Mouse (Mus musculus) forebrain, embryonic 11.5 days (tissue): Measurements from ENCODE around the gene Eml5. TPM values are rescaled to one million over a fixed set of nuclear protein-coding genes. Genes with fewer than 3 reads are reported as not detected.

ENCODE experiments used
- ATAC-seq: fragments of 200-750 bp; cut with Nextera tagmentation; replicated peaks from 2 replicates; pipeline ENCODE4 v1.8.0; 2017; ENCODE audit warnings: moderate TSS enrichment; ENCODE audit not compliant: low FRiP score
- DNase-seq: peaks from one replicate; pipeline ENCODE4 v3.0.0-alpha.2; 2017; ENCODE audit warnings: low spot score
- H3K27ac ChIP-seq: fragments of 300-500 bp; sonication (generic); 2 replicates; pipeline ENCODE4 v1.5.1; 2014; ENCODE audit warnings: low read depth, low read length
- H3K27me3 ChIP-seq: fragments of 300-500 bp; sonication (generic); 2 replicates; pipeline ENCODE4 v1.6.1; 2014; ENCODE audit warnings: mild to moderate bottlenecking, low read length, mixed read lengths; ENCODE audit not compliant: control insufficient read depth, insufficient read depth
- H3K36me3 ChIP-seq: fragments of 300-500 bp; sonication (generic); 2 replicates; pipeline ENCODE4 v1.6.1; 2014; ENCODE audit warnings: mild to moderate bottlenecking, low read length, moderate library complexity, mixed read lengths; ENCODE audit not compliant: control insufficient read depth, insufficient read depth
- H3K4me1 ChIP-seq: fragments of 300-500 bp; sonication (generic); replicated peaks from 2 replicates; pipeline ENCODE4 v1.6.1; 2014; ENCODE audit warnings: low read length, mixed read lengths; ENCODE audit not compliant: control insufficient read depth, insufficient read depth
- H3K4me2 ChIP-seq: fragments of 300-500 bp; sonication (generic); 2 replicates; pipeline ENCODE4 v1.6.1; 2014; ENCODE audit warnings: low read depth, mild to moderate bottlenecking, low read length, moderate library complexity, mixed read lengths; ENCODE audit not compliant: severe bottlenecking
- H3K4me3 ChIP-seq: fragments of 300-500 bp; sonication (generic); 2 replicates; pipeline ENCODE4 v1.5.1; 2014; ENCODE audit warnings: low read depth, low read length
- H3K9ac ChIP-seq: fragments of 300-500 bp; sonication (generic); 2 replicates; pipeline ENCODE4 v1.6.1; 2014; ENCODE audit warnings: low read length
- H3K9me3 ChIP-seq: fragments of 300-500 bp; sonication (generic); 2 replicates; pipeline ENCODE4 v1.6.1; 2016; ENCODE audit warnings: low read length, mixed read lengths; ENCODE audit not compliant: control insufficient read depth
- WGBS: fragments of 180-500 bp; shearing (Covaris S2); extraction: QIAGEN DNeasy Blood & Tissue Kit; methylation state at CpG from one replicate; pipeline ENCODE4 v1.1.7; 2014; 5-methylcytosine and 5-hydroxymethylcytosine counted together
- polyA plus RNA-seq: library from polyadenylated mRNA; unstranded; fragments of >200 nt; fragmentation: Nextera tagmentation; extraction: Ambion mirVana; gene quantifications from 2 replicates; pipeline ENCODE4 v1.2.1, GENCODE M21; 2014

Gene Eml5
- polyA plus RNA-seq, 1 experiment from 2014 or later, result 34.9 TPM

- H3K9me3 ChIP-seq, result no peaks in the 10 kb centered on the region
- no peaks in the 10 kb centered on the region for H3K27me3 ChIP-seq
- ATAC-seq (peak; percentile 79), DNase-seq (peak; percentile 81)
- no peaks in the 10 kb centered on the region for H3K36me3 ChIP-seq
- peaks cover 12% of the 10 kb centered on the region; the same call in 1 of the 2 replicates for H3K4me1 ChIP-seq
- H3K4me2 ChIP-seq, result peak within 1 kb of the TSS; percentile 64
- peak within 1 kb of the TSS; percentile 77 for H3K4me3 ChIP-seq
- under 1% methylated on average over 70 of the region's 75 CpGs for WGBS
- 0 out of 2 replicates have a peak within 1 kb of the TSS, but pooled peaks have one; percentile 32 for H3K27ac ChIP-seq
- H3K9ac ChIP-seq, result peak within 1 kb of the TSS; percentile 93
These were observed 164.1 kb downstream of the Eml5 start, which contains the start of gene Ptpn21 for GRCm38 (mm10) chr12:98736951-98737800. Ptpn21 (minus strand) TSS chr12:98737405.

Other genes starting within 250 kb of the Eml5 start
- 12.0 and 12.8 TPM in 2 replicates for gene Ptpn21, start 164.1 kb downstream of the Eml5 start, polyA plus RNA-seq
- gene Zc3h14, start 154.5 kb downstream of the Eml5 start, polyA plus RNA-seq, result 176 and 179 TPM in 2 replicates
- 47.7 and 48.3 TPM in 2 replicates for gene Ttc8, start 19.1 kb upstream of the Eml5 start, polyA plus RNA-seq